Mouse (Mus musculus) liver, embryonic 16.5 days (tissue): ENCODE results near the gene Mettl7a1. TPM values are rescaled to one million over a fixed set of nuclear protein-coding genes. Genes with fewer than 3 reads are reported as not detected.
A peak's percentile ranks its signal among the peaks of the same experiment; 100 is the strongest.
"Not testable (repeated sequence)": the region's sequence is repeated elsewhere in the genome, so short reads cannot be mapped to it uniquely, and the experiment has no call there.

ENCODE experiments used
- ATAC-seq: fragments of 200-750 bp; cut with Nextera tagmentation; 2 replicates; pipeline ENCODE4 v1.8.0; 2017; ENCODE audit warnings: low read depth, mild to moderate bottlenecking, moderate number of reproducible peaks, moderate library complexity
- H3K27ac ChIP-seq: fragments of 300-500 bp; sonication (generic); 2 replicates; pipeline ENCODE4 v1.5.1; 2014; ENCODE audit warnings: mild to moderate bottlenecking, low read length
- H3K27me3 ChIP-seq: fragments of 300-500 bp; sonication (generic); 2 replicates; pipeline ENCODE4 v1.6.1; 2014; ENCODE audit warnings: low read depth, low read length, mixed read lengths; ENCODE audit not compliant: control insufficient read depth, insufficient read depth
- H3K36me3 ChIP-seq: fragments of 300-500 bp; sonication (generic); 2 replicates; pipeline ENCODE4 v1.6.1; 2014; ENCODE audit warnings: mild to moderate bottlenecking; ENCODE audit not compliant: control insufficient read depth, insufficient read depth
- H3K4me1 ChIP-seq: fragments of 300-500 bp; sonication (generic); 2 replicates; pipeline ENCODE4 v1.6.1; 2014; ENCODE audit warnings: low read depth, low read length, mixed read lengths; ENCODE audit not compliant: control insufficient read depth
- H3K4me2 ChIP-seq: fragments of 300-500 bp; sonication (generic); 2 replicates; pipeline ENCODE4 v1.6.1; 2014; ENCODE audit warnings: low read depth, low read length, mixed read lengths
- H3K4me3 ChIP-seq: fragments of 300-500 bp; sonication (generic); 2 replicates; pipeline ENCODE4 v1.5.1; 2014; ENCODE audit warnings: low read depth, mild to moderate bottlenecking, low read length
- H3K9ac ChIP-seq: fragments of 300-500 bp; sonication (generic); 2 replicates; pipeline ENCODE4 v1.6.1; 2014; ENCODE audit warnings: low read depth, low read length
- H3K9me3 ChIP-seq: fragments of 300-500 bp; sonication (generic); replicated peaks from 2 replicates; pipeline ENCODE4 v1.6.1; 2016; ENCODE audit warnings: low read length; ENCODE audit not compliant: control insufficient read depth
- WGBS: fragments of 180-500 bp; shearing (Covaris S2); extraction: QIAGEN DNeasy Blood & Tissue Kit; methylation state at CpG from one replicate; pipeline ENCODE4 v1.1.7; 2014; ENCODE audit not compliant: insufficient replicate concordance; 5-methylcytosine and 5-hydroxymethylcytosine counted together
- polyA plus RNA-seq: library from polyadenylated mRNA; unstranded; fragments of >200 nt; fragmentation: Nextera tagmentation; extraction: Ambion mirVana; gene quantifications from 2 replicates; pipeline ENCODE4 v1.2.1, GENCODE M21; 2015

Mettl7a1 gene
- polyA plus RNA-seq, 1 experiment from 2014 or later: 12.6 TPM

DNA sequence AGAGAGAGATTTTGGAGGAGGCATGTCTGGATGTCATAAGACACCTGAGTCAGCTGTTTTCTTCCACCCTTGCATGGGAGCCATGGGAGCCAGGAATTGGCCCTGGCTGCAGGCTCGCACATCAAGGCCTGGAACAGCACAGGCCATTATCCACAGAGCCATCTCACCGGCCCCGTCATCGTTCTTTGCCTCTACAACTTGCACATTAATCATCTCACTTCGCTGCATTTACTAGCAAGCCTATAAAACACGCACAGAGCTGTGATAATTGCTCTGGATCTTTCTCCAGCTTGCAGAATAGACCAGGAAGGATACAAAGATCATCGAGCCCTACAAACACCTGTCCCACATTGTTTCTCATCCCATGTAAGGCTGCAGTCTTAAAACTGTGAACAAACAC is 26.8 kb downstream of the Mettl7a1 start:
- Histone ChIP-seq H3K4me2 (no peak overlapping the region), H3K4me1 (no peaks in the 10 kb centered on the region), H3K9ac (no peak overlapping the region), H3K9me3 (no peaks in the 10 kb centered on the region), H3K36me3 (no peaks in the 10 kb centered on the region), H3K27ac (no peak overlapping the region), H3K27me3 (no peaks in the 10 kb centered on the region), H3K4me3 (no peak overlapping the region)
- ATAC-seq: no peak
- WGBS: 71% methylated on average over 7 of the region's 7 CpGs

DNA sequence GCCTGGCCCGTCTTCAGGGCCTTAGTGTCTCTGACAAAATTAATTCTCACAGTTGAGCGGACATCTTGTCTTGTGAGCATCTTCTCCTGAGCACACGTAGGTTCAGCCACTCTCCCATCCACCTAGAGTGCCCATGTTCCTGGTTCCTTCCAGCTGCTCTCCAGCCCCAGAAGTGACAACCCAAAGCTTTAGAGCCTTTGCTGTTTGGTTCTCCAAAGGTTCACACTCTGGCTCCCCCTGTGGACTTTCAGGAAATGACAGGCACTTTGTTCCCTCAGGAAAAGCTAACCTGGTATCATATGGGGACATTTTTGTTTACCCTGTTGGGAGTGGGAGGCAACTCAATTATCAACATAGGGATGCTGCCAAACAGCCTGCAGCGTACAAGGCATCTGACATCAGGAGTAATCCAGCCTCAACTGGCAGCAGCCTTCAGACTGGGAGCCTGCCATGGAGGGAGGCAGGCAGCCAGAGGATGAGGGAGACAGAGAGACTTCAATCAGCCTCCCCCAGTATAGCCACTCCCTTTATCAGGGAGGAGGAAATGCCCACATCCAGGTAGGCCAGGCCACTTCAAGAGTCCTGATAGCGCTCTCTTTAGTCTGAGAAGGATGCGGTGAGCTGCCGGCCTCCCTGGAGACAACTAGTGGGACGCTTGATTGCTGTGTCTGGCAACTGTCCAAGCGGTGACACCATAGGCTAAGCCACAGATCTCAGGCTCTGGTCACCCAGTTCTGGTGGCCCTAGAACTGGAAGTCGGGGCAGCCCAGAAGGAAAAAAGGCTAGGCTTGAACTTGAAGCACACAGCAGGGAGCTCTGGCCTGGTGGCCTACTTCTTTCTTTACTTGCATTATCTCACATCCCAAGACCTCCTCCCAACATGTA is 28.4 kb downstream of the Mettl7a1 start:
- H3K27me3 ChIP-seq, H3K4me1 ChIP-seq, H3K36me3 ChIP-seq, H3K27ac ChIP-seq, H3K4me3 ChIP-seq, H3K9me3 ChIP-seq, H3K9ac ChIP-seq, H3K4me2 ChIP-seq, ATAC-seq: not testable (repeated sequence)
- WGBS: 20% methylated on average over 2 of the region's 10 CpGs

DNA sequence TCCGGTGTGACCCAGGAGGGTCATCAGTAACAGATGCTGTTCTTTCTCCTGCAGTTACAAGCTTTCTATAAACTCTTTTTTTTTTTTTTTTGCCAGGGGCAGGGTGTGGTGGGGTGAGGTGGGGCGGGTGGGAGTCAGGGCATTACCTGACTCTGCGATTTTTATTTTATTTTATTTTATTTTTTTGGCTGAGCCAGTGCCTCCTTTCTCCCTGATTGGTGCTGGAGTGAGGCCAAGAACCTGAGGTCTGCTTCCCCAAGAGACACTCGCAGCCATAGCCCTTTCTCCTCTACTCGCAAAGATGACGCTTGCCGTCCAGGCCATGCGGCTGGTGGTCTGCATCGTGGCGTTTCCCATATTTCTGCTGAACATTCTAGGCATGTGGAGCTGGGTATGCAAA is 30.7 kb downstream of the Mettl7a1 start, which contains the start of gene Mettl7a3:
Mettl7a3 (plus strand) TSS at position 301 of the 400 bp plus-strand sequence.
- Histone ChIP-seq H3K27me3 (no peaks in the 10 kb centered on the region), H3K4me2 (no peak within 1 kb of the TSS), H3K9ac (no peak within 1 kb of the TSS), H3K9me3 (no peaks in the 10 kb centered on the region), H3K27ac (no peak within 1 kb of the TSS), H3K4me3 (no peak within 1 kb of the TSS), H3K36me3 (no peaks in the 10 kb centered on the region), H3K4me1 (no peaks in the 10 kb centered on the region)
- ATAC-seq: no peak
- WGBS: 72% methylated on average over 10 of the region's 10 CpGs

DNA sequence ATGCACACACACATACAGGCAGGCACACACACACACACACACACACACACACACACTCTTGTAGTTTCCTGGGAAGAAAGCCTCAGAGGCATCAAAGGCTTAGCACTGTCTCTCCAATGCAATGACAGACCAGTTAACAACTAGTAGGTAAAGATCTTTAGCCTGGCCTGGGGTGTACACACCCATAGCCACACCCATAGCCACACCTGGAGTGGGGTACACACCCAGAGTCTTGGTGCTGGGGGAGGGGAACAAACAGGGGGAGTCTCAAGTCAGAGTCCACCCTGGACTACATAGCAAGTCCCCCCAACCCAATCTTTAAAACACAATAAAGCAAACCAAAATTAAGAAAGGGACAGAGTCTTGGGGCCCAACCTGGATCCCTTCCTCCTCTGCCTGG is 33.4 kb downstream of the Mettl7a1 start:
- not testable (repeated sequence) for H3K4me2 ChIP-seq, H3K27ac ChIP-seq, H3K36me3 ChIP-seq, H3K27me3 ChIP-seq, H3K4me3 ChIP-seq, H3K9ac ChIP-seq, H3K9me3 ChIP-seq, H3K4me1 ChIP-seq
- peak; percentile 72 for ATAC-seq

DNA sequence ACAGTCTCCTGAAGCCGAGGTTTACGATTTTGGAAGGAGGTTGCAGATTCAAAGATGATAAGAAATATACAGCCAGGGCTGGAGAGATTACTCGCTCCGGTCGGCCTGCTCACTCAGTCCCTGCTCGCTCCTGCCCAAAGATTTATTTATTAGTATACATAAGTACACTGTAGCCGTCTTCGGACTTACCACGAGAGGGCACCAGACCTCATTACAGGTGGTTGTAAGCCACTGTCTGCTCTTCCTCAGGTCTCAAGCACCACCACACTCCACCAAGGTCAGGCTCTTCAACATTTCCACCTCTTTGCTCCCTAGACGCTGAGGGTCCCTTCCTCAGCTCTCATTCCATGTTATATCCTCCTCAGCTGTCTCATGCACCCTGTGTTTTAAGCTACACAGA is 33.9 kb downstream of the Mettl7a1 start:
- H3K4me2 ChIP-seq, H3K4me1 ChIP-seq, H3K4me3 ChIP-seq, H3K36me3 ChIP-seq, H3K27me3 ChIP-seq, H3K9ac ChIP-seq, H3K27ac ChIP-seq, H3K9me3 ChIP-seq: not testable (repeated sequence)
- ATAC-seq: 0 out of 2 replicates have a peak, but pooled peaks have one; percentile 33
- 27% methylated on average over 10 of the region's 10 CpGs for WGBS

DNA sequence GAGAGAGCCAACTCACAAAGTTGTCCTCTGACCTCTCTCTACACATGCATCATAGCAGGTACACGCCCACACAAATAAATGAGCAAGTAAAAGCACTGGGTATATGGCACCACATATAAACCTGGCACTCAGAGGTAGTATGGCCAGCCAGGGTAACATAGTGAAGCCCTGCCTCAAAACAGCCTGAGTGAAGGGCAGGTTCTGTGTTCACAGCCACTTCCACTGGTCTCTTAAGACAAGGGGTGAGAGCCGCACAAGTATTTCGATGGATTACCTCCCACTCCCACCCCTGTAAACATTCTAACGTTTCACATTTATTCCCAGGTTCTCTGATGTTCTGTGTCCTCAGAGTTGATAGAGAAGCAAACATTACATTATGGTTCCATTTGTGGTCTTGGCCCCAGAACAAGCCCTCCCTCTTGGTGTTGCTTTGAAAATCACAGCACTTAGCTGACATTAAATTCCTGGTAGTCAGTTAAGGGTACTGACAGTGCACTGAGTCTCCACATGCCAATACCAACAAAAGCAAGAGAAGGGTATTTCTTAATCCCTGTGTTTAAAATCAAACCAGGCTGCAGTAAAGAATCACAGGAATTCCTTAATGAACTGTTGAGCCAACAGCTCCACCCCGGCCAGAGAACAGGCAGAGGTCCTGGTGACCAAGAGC is 37.5 kb downstream of the Mettl7a1 start:
- H3K4me3 ChIP-seq, H3K9ac ChIP-seq, H3K27me3 ChIP-seq, ATAC-seq, H3K27ac ChIP-seq, H3K9me3 ChIP-seq, H3K4me2 ChIP-seq, H3K36me3 ChIP-seq, H3K4me1 ChIP-seq: not testable (repeated sequence)
- 47% methylated on average over 4 of the region's 5 CpGs for WGBS

DNA sequence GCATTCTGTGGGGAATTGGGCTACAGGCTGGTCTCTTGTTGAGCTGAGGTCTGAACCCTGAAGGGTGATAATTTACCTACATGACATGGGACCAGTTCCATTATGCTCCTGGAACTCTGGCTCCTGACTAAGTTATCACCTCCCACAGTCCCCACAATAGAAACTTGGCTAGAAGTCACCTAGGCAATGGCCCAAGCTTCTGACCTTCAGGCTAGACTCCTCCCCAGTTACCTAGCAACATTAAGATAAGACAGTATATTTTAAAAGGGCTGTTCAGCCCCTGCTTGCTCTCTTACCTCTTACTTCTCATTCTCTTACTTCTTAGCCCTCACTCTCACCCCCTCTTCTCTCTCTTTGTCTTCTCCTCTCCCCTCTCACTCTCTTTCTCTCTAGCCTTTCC is 41.5 kb downstream of the Mettl7a1 start:
- H3K9ac ChIP-seq: no peak overlapping the region

DNA sequence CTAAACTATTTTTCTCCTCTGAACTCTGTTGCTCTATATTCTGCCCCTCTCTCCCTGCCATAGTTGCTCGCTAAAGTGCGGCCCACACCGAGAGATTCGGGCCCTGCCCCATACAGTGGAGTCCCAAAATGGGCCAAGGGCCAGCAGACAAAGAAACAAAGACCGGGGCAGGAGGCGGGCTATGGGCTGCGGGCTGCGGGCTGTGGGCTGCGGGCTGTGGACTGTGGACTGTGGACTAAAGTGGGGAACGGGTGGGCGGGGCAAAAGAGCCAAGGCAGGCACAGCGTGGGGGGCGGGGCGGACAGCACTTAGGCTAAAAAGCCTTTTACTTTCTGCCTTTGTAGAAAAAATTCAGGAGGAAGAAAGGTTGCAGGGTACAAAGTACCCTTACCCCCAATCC is 42.8 kb downstream of the Mettl7a1 start:
- Histone ChIP-seq H3K9ac (no peak overlapping the region), H3K4me2 (no peak overlapping the region), H3K36me3 (no peaks in the 10 kb centered on the region), H3K9me3 (no peaks in the 10 kb centered on the region), H3K4me1 (no peaks in the 10 kb centered on the region; the same call in 1 of the 2 replicates), H3K4me3 (no peak overlapping the region), H3K27ac (peak overlapping the region; percentile 5; the same call in 1 of the 2 replicates), H3K27me3 (no peaks in the 10 kb centered on the region)
- 56% methylated on average over 14 of the region's 14 CpGs for WGBS
- peak; percentile 87 for ATAC-seq

More for the DNA sequence above, 41.5 kb downstream of the Mettl7a1 start:
- Histone ChIP-seq H3K4me1 (no peaks in the 10 kb centered on the region; the same call in 1 of the 2 replicates), H3K36me3 (no peaks in the 10 kb centered on the region), H3K9me3 (no peaks in the 10 kb centered on the region), H3K4me2 (no peak overlapping the region), H3K27me3 (no peaks in the 10 kb centered on the region), H3K4me3 (no peak overlapping the region), H3K27ac (no peak overlapping the region)
- no peak for ATAC-seq

DNA sequence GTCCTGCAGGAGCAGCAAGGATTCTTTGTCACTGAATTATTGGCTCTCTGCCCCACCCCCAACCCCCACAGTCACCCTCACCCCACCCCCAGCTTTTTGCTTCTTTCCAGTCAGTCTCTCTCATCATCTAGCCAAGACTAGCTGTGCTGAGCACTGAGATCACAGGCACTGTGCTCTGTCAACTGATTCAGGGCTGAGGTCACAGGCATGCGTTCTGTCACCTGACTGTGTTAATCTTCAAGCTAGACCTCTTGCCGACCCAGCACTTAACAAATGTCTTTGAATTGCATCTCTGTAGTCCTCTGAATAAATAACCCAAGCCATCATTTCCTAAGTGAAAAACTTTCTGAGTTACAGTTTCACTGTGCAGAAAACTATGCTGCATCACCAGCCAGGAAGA is 45.6 kb downstream of the Mettl7a1 start:
- peak; percentile 31; the same call in 1 of the 2 replicates for ATAC-seq
- H3K27ac ChIP-seq: no peak overlapping the region
- no peak overlapping the region for H3K9ac ChIP-seq
- no peaks in the 10 kb centered on the region for H3K9me3 ChIP-seq
- 49% methylated on average over 2 of the region's 2 CpGs for WGBS
- no peak overlapping the region for H3K4me2 ChIP-seq
- no peak overlapping the region for H3K4me3 ChIP-seq
- H3K27me3 ChIP-seq: no peaks in the 10 kb centered on the region
- no peaks in the 10 kb centered on the region; the same call in 1 of the 2 replicates for H3K4me1 ChIP-seq
- H3K36me3 ChIP-seq: no peaks in the 10 kb centered on the region
